Mouse (Mus musculus) testis, adult 2 months (tissue): Measurements from ENCODE around the gene Chaf1b.

Source experiments
- CTCF ChIP-seq: fragments of 200-500 bp; IDR thresholded peaks from 2 replicates; pipeline ENCODE4 v1.5.1; 2012; ENCODE audit warnings: low read depth, mild to moderate bottlenecking, inconsistent platforms, low read length, moderate library complexity; ENCODE audit not compliant: control insufficient read depth, insufficient read depth, insufficient replicate concordance
- POLR2A ChIP-seq: fragments of 200-500 bp; IDR thresholded peaks from 2 replicates; pipeline ENCODE4 v1.6.1; 2012; ENCODE audit warnings: low read depth, mild to moderate bottlenecking, inconsistent platforms, low read length, moderate library complexity; ENCODE audit not compliant: control insufficient read depth

GRCm38 (mm10) chr16:93890948-93891604 is 7.4 kb downstream of the Chaf1b start:
- TF ChIP-seq CTCF (no peak), POLR2A (no peak)
